Mouse (Mus musculus) duodenum, adult 2 months (tissue): Measurements from ENCODE around the gene 4930568D16Rik. TPM values are rescaled to one million over a fixed set of nuclear protein-coding genes. Genes with fewer than 3 reads are reported as not detected.

Source experiments
- polyA plus RNA-seq: library from polyadenylated mRNA; depleted of rRNA; stranded (reverse); fragments of >200 nt; gene quantifications from 2 replicates; pipeline ENCODE4 v1.2.3, GENCODE M21; 2012; ENCODE audit warnings: low replicate concordance; rRNA removed

The 4930568D16Rik gene
- polyA plus RNA-seq = not detected in 2 replicates

GRCm38 (mm10) chr2:35367629-35368028 lies at the start of gene 4930568D16Rik:
4930568D16Rik (minus strand) TSS chr2:35367729.

GRCm38 (mm10) chr2:35397096-35397495 lies 29.6 kb upstream of the 4930568D16Rik start, which contains the start of gene 4930402F06Rik:
4930402F06Rik (minus strand) TSS chr2:35397175.

GRCm38 (mm10) chr2:35336388-35337280 lies 30.9 kb downstream of the 4930568D16Rik start, which contains the start of gene Stom:
Stom (minus strand) TSS chr2:35336976.

Other genes with a start within 250 kb of the 4930568D16Rik start
- 374 and 1,105 TPM in 2 replicates for gene Rab14, start 166.6 kb downstream of the 4930568D16Rik start, polyA plus RNA-seq
- 143 and 227 TPM in 2 replicates for gene Gsn, start 111.3 kb downstream of the 4930568D16Rik start, polyA plus RNA-seq
- 9.4 and 45.1 TPM in 2 replicates for gene Stom, start 30.8 kb downstream of the 4930568D16Rik start, polyA plus RNA-seq
- not detected in 2 replicates for gene 4930402F06Rik, start 29.4 kb upstream of the 4930568D16Rik start, polyA plus RNA-seq
- 2.3 and 2.7 TPM in 2 replicates for gene Ggta1, start 95.5 kb upstream of the 4930568D16Rik start, polyA plus RNA-seq
- 94.0 and 105 TPM in 2 replicates for gene Dab2ip, start 190.5 kb upstream of the 4930568D16Rik start, polyA plus RNA-seq